Mouse (Mus musculus): ENCODE measurements around the gene Palld.

- no peak for TF ChIP-seq GATA1 (IDR thresholded peaks at IDR 0.05; ENCODE audit: borderline replicate concordance, low read length)
- no peak for TF ChIP-seq CTCF (IDR thresholded peaks at IDR 0.05; ENCODE audit: low read depth, low read length)
- no peak for TF ChIP-seq POLR2AphosphoS5 (IDR thresholded peaks at IDR 0.05; ENCODE audit: insufficient replicate concordance, low read depth, low read length)
- TF ChIP-seq TAL1 (conservative IDR thresholded peaks at IDR 0.05; ENCODE audit: low read depth, low read length): no peak
Observed at GRCm38 (mm10) chr8:61927777-61928494, 25.4 kb upstream of the Palld start, which contains the start of gene Ddx60.
